Mouse (Mus musculus) lung, adult 2 months (tissue): Measurements from ENCODE around the gene Tigd4. TPM values are rescaled to one million over a fixed set of nuclear protein-coding genes. Genes with fewer than 3 reads are reported as not detected.

Experiments used
- DNase-seq: peaks from one replicate; pipeline ENCODE4 v3.0.0; 2022
- H3K4me1 ChIP-seq: fragments of 200-500 bp; 2 replicates; pipeline ENCODE4 v1.6.1; 2011; ENCODE audit warnings: low read length; ENCODE audit not compliant: control insufficient read depth, insufficient read depth
- H3K4me3 ChIP-seq: fragments of 200-500 bp; replicated peaks from 2 replicates; pipeline ENCODE3; 2011; ENCODE audit warnings: low read depth, mild to moderate bottlenecking, control low read depth, low read length; ENCODE audit errors: extremely low read depth
- CTCF ChIP-seq: fragments of 200-500 bp; IDR thresholded peaks from 2 replicates; pipeline ENCODE4 v1.5.1; 2011; ENCODE audit warnings: mild to moderate bottlenecking, low read length, control low read depth; ENCODE audit not compliant: insufficient read depth
- POLR2A ChIP-seq: fragments of 200-500 bp; IDR thresholded peaks from 2 replicates; pipeline ENCODE4 v1.6.1; 2011; ENCODE audit warnings: low read depth, mild to moderate bottlenecking, control low read depth, low read length, borderline replicate concordance; ENCODE audit errors: extremely low read depth
- WGBS: fragments of 180-500 bp; shearing (Covaris S2); methylation state at CpG from one replicate; pipeline ENCODE4 v1.1.7; 2018; 5-methylcytosine and 5-hydroxymethylcytosine counted together
- polyA plus RNA-seq: library from polyadenylated mRNA; depleted of rRNA; stranded (reverse); fragments of >200 nt; gene quantifications from 2 replicates; pipeline ENCODE4 v1.2.3, GENCODE M21; 2012

Gene Tigd4
- polyA plus RNA-seq, 1 experiment = 0.04 TPM

DNA sequence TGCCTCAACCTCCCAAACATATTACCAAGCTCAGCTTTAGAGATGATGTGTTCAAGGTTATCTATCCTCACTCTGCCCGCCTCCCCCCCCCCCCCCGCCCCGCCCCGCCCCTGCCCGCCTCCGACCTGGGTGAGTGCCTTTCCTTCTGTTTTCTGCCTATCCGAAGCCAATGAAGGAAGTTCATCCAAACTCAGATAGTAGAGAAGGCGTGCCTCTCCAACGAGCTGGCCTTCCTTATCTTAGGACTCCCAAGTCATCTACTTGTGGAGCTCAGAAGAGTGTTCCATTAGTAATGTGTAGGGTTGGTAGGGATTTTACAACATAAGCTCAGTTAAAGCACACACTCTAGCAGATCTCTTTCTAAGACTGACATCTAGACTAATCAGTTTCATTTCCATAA lies 9.8 kb downstream of the Tigd4 start:
- TF ChIP-seq POLR2A (no peak), CTCF (no peak)
- WGBS = 62% methylated on average over 9 of the region's 9 CpGs
- DNase-seq = no peak
- Histone ChIP-seq H3K4me3 (no peak overlapping the region), H3K4me1 (no peaks in the 10 kb centered on the region)

- no peak overlapping the region for H3K4me3 ChIP-seq
- TF ChIP-seq POLR2A = no peak
- TF ChIP-seq CTCF = no peak
- WGBS = 73% methylated on average over 9 of the region's 9 CpGs
- no peaks in the 10 kb centered on the region for H3K4me1 ChIP-seq
- DNase-seq = no peak
These were observed 16.9 kb downstream of the Tigd4 start for GRCm38 (mm10) chr3:84610183-84610710.

DNA sequence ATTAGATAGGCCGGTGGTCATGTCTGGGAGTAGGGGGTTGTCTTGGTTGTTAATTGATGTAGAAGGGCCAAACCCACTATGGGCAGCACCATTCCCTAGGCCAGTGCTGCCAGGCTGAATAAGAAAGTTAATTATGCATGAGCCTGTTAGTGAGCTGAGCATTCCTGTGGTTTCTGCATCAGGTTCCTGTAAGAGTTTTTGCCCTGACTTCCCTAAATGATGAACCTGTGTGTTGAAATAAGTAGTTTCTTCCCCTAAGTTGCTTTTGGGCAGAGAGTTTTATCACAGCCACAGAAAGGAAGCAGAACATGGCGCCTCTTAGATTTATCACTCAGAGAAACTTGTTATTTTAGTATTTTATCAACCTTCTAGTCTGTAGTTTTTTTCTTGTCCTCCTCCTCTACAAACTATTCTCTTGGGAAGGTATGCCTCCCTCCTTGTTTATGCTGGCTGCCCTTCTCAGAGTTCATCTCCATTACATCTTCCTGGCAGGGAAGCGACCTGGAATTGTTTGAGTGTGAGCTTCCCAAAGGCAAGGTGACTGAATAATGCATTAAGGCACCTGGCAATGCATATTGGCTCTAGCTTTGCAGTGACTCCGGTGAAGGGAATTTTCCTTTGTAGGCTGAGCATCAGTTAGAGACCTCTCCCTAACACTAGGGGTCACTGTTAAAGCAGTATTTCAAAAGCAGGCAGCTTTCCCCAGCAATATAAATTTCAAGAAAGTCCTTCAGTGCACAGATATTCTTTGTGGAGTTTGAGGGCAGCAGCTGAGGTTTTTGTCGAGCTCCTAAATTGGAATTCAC lies 21.9 kb downstream of the Tigd4 start:
- 21% methylated on average over 5 of the region's 5 CpGs for WGBS
- Histone ChIP-seq H3K4me1 (no peaks in the 10 kb centered on the region; the same call in 1 of the 2 replicates), H3K4me3 (no peak overlapping the region)
- DNase-seq = no peak
- no peak for TF ChIP-seq POLR2A
- TF ChIP-seq CTCF = peak; percentile 17; the same call in 1 of the 2 replicates

GRCm38 (mm10) chr3:84615856-84616225 lies 22.5 kb downstream of the Tigd4 start:
- Histone ChIP-seq H3K4me3 (no peak overlapping the region), H3K4me1 (no peaks in the 10 kb centered on the region; the same call in 1 of the 2 replicates)
- TF ChIP-seq POLR2A (no peak), CTCF (no peak)
- no peak for DNase-seq
- 54% methylated on average over 7 of the region's 7 CpGs for WGBS

GRCm38 (mm10) chr3:84618627-84619026 lies 25.3 kb downstream of the Tigd4 start:
- no peak for DNase-seq
- Histone ChIP-seq H3K4me1 (peaks cover 3% of the 10 kb centered on the region; the same call in 1 of the 2 replicates), H3K4me3 (no peak overlapping the region)
- TF ChIP-seq CTCF = no peak
- TF ChIP-seq POLR2A = no peak
- 94% methylated on average over 2 of the region's 2 CpGs for whole genome bisulfite sequencing

- TF ChIP-seq POLR2A (no peak), CTCF (no peak)
- whole genome bisulfite sequencing = 93% methylated on average over 7 of the region's 7 CpGs
- Histone ChIP-seq H3K4me1 (peaks cover 3% of the 10 kb centered on the region; the same call in 1 of the 2 replicates), H3K4me3 (no peak overlapping the region)
- DNase-seq = no peak
These were observed 25.7 kb downstream of the Tigd4 start for GRCm38 (mm10) chr3:84619056-84619455.

DNA sequence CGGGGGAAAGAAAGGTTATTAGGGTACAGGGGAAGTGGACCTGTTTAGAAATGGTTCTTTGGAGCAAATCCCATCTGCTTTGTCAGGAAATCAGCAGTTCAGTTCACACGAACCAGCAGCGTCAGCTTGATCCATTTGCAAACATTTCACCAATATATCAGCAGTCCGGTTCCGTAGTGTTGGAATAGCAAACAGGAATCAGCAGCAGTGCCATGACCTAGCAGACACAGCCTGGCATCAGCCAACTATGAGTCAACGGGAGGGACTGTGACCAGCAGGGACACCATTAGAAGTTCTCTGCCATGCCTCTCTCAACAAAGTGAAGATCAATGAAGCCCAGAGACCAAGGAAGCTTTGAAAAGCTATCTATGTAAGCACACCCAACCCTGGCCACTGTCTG lies 26.4 kb downstream of the Tigd4 start:
- TF ChIP-seq POLR2A (no peak), CTCF (no peak)
- DNase-seq = no peak
- Histone ChIP-seq H3K4me1 (peaks cover 3% of the 10 kb centered on the region; the same call in 1 of the 2 replicates), H3K4me3 (no peak overlapping the region)
- WGBS = 92% methylated on average over 6 of the region's 6 CpGs

- WGBS = 15% methylated on average over 3 of the region's 3 CpGs
- TF ChIP-seq POLR2A = no peak
- Histone ChIP-seq H3K4me3 (no peak overlapping the region), H3K4me1 (peaks cover 6% of the 10 kb centered on the region; the same call in 1 of the 2 replicates)
- DNase-seq = no peak
These were observed 28.7 kb downstream of the Tigd4 start for GRCm38 (mm10) chr3:84622026-84622425.

GRCm38 (mm10) chr3:84631586-84631985 lies 38.2 kb downstream of the Tigd4 start:
- H3K4me3 ChIP-seq = no peak overlapping the region
- no peak for DNase-seq
- no peaks in the 10 kb centered on the region for H3K4me1 ChIP-seq
- 97% methylated on average over 9 of the region's 9 CpGs for WGBS
- no peak for TF ChIP-seq POLR2A
- no peak for TF ChIP-seq CTCF

- Histone ChIP-seq H3K4me3 (no peak overlapping the region), H3K4me1 (no peaks in the 10 kb centered on the region)
- DNase-seq = no peak
- 65% methylated on average over 6 of the region's 6 CpGs for WGBS
- TF ChIP-seq CTCF = no peak
- TF ChIP-seq POLR2A = no peak
These were observed 43.7 kb downstream of the Tigd4 start for GRCm38 (mm10) chr3:84637095-84637494.
